Mouse (Mus musculus) myocyte (in vitro differentiated cells): Measurements from ENCODE around the gene Tarbp1.

Experiments
- MYOG ChIP-seq, 3 experiments: IDR thresholded peaks; one replicate each; pipeline ENCODE4 v1.6.1; 2011; ENCODE audit warnings: control low read depth in 2 of 3, low read depth in 2 of 3, mild to moderate bottlenecking in 2 of 3; ENCODE audit not compliant: insufficient read length in 2 of 3, control insufficient read depth in 1 of 3, insufficient read depth in 1 of 3
- TCF12 ChIP-seq: IDR thresholded peaks from one replicate; pipeline ENCODE4 v1.6.1; 2011; ENCODE audit warnings: mild to moderate bottlenecking, control low read depth; ENCODE audit not compliant: poor library complexity, insufficient read depth, severe bottlenecking
- USF1 ChIP-seq: IDR thresholded peaks from one replicate; pipeline ENCODE4 v1.6.1; 2011; ENCODE audit warnings: low read depth, mild to moderate bottlenecking, control low read depth, moderate library complexity

- no peak for TF ChIP-seq MYOG (IDR thresholded peaks at IDR 0.05; ENCODE audit: control insufficient read depth in 1 of 3, insufficient read depth in 1 of 3, insufficient read length in 2 of 3, low read depth in 2 of 3)
- TF ChIP-seq TCF12: no peak
- no peak for TF ChIP-seq USF1
Observed at GRCm38 (mm10) chr8:126504492-126505182, 29.8 kb upstream of the Tarbp1 start.
